Mouse (Mus musculus): ENCODE measurements at regions not wholly inside any gene's neighbourhood (a gene's known extent, or its start where the extent isn't known, plus 50 kb on each side); places are given as distances from the start of the nearest gene placed in this dataset.

- H3K4me3 ChIP-seq: no peak overlapping the region
- no peaks in the 10 kb centered on the region for H3K4me1 ChIP-seq
- H3K36me3 ChIP-seq: no peaks in the 10 kb centered on the region
- no peaks in the 10 kb centered on the region for H3K9me3 ChIP-seq
- 67% methylated on average over 10 of the region's 10 CpGs for WGBS
- H3K27me3 ChIP-seq (replicated peaks): no peaks in the 10 kb centered on the region
- H3K4me2 ChIP-seq (replicated peaks): no peak overlapping the region
- H3K9ac ChIP-seq: no peak overlapping the region
- H3K27ac ChIP-seq: no peak overlapping the region
- no peak for ATAC-seq (ENCODE audit: low FRiP score, low read depth)
Measured at GRCm38 (mm10) chr1:128535537-128536150, 56.4 kb downstream of the Cxcr4 start.

- H3K4me2 ChIP-seq (replicated peaks): no peak overlapping the region
- no peaks in the 10 kb centered on the region for H3K27me3 ChIP-seq (replicated peaks)
- no peak overlapping the region for H3K27ac ChIP-seq
- no peak overlapping the region for H3K9ac ChIP-seq
- ATAC-seq (ENCODE audit: low FRiP score, low read depth): no peak
- H3K9me3 ChIP-seq: no peaks in the 10 kb centered on the region
- WGBS: 3% methylated on average over 4 of the region's 4 CpGs
- H3K36me3 ChIP-seq: no peaks in the 10 kb centered on the region
- no peaks in the 10 kb centered on the region for H3K4me1 ChIP-seq
- H3K4me3 ChIP-seq: no peak overlapping the region
Measured at GRCm38 (mm10) chr1:128532632-128533031, 59.5 kb downstream of the Cxcr4 start.

GRCm38 (mm10) chr1:128529808-128530545, 62.1 kb downstream of the Cxcr4 start:
- Histone ChIP-seq H3K4me3 (no peak overlapping the region), H3K36me3 (no peaks in the 10 kb centered on the region), H3K4me1 (no peaks in the 10 kb centered on the region), H3K27me3 (replicated peaks) (no peaks in the 10 kb centered on the region), H3K4me2 (replicated peaks) (no peak overlapping the region), H3K27ac (no peak overlapping the region), H3K9me3 (no peaks in the 10 kb centered on the region), H3K9ac (no peak overlapping the region)
- 88% methylated on average over 4 of the region's 4 CpGs for WGBS
- ATAC-seq (ENCODE audit: low FRiP score, low read depth): no peak

GRCm38 (mm10) chr1:128519234-128519633, 72.9 kb downstream of the Cxcr4 start:
- Histone ChIP-seq H3K4me3 (no peak overlapping the region), H3K27me3 (replicated peaks) (no peaks in the 10 kb centered on the region), H3K9ac (no peak overlapping the region), H3K36me3 (no peaks in the 10 kb centered on the region), H3K9me3 (no peaks in the 10 kb centered on the region), H3K4me1 (no peaks in the 10 kb centered on the region), H3K27ac (no peak overlapping the region), H3K4me2 (replicated peaks) (no peak overlapping the region)
- WGBS: 93% methylated on average over 4 of the region's 4 CpGs
- no peak for ATAC-seq (ENCODE audit: low FRiP score, low read depth)

GRCm38 (mm10) chr1:128518514-128518913, 73.6 kb downstream of the Cxcr4 start:
- no peak overlapping the region for H3K9ac ChIP-seq
- 96% methylated on average over 5 of the region's 5 CpGs for WGBS
- ATAC-seq (ENCODE audit: low FRiP score, low read depth): no peak
- H3K27ac ChIP-seq: no peak overlapping the region
- H3K36me3 ChIP-seq: no peaks in the 10 kb centered on the region
- H3K4me2 ChIP-seq (replicated peaks): no peak overlapping the region
- no peaks in the 10 kb centered on the region for H3K27me3 ChIP-seq (replicated peaks)
- no peaks in the 10 kb centered on the region for H3K9me3 ChIP-seq
- H3K4me3 ChIP-seq: no peak overlapping the region
- H3K4me1 ChIP-seq: no peaks in the 10 kb centered on the region

GRCm38 (mm10) chr1:128517351-128517750, 74.7 kb downstream of the Cxcr4 start:
- Histone ChIP-seq H3K4me2 (replicated peaks) (no peak overlapping the region), H3K36me3 (no peaks in the 10 kb centered on the region), H3K9me3 (no peaks in the 10 kb centered on the region), H3K9ac (no peak overlapping the region), H3K27me3 (replicated peaks) (no peaks in the 10 kb centered on the region), H3K27ac (no peak overlapping the region), H3K4me1 (no peaks in the 10 kb centered on the region), H3K4me3 (no peak overlapping the region)
- 80% methylated on average over 1 of the region's 1 CpGs for WGBS
- no peak for ATAC-seq (ENCODE audit: low FRiP score, low read depth)

GRCm38 (mm10) chr1:128514327-128514726, 77.8 kb downstream of the Cxcr4 start:
- WGBS: 98% methylated on average over 1 of the region's 1 CpGs
- H3K27ac ChIP-seq: no peak overlapping the region
- H3K9ac ChIP-seq: no peak overlapping the region
- H3K9me3 ChIP-seq: no peaks in the 10 kb centered on the region
- H3K4me1 ChIP-seq: no peaks in the 10 kb centered on the region
- no peak overlapping the region for H3K4me3 ChIP-seq
- no peak for ATAC-seq (ENCODE audit: low FRiP score, low read depth)
- no peaks in the 10 kb centered on the region for H3K27me3 ChIP-seq (replicated peaks)
- H3K4me2 ChIP-seq (replicated peaks): no peak overlapping the region
- no peaks in the 10 kb centered on the region for H3K36me3 ChIP-seq

GRCm38 (mm10) chr1:128513911-128514310, 78.2 kb downstream of the Cxcr4 start:
- 77% methylated on average over 2 of the region's 2 CpGs for WGBS
- H3K9me3 ChIP-seq: no peaks in the 10 kb centered on the region
- no peaks in the 10 kb centered on the region for H3K4me1 ChIP-seq
- no peaks in the 10 kb centered on the region for H3K36me3 ChIP-seq
- ATAC-seq (ENCODE audit: low FRiP score, low read depth): no peak
- no peaks in the 10 kb centered on the region for H3K27me3 ChIP-seq (replicated peaks)
- H3K9ac ChIP-seq: no peak overlapping the region
- H3K27ac ChIP-seq: no peak overlapping the region
- no peak overlapping the region for H3K4me2 ChIP-seq (replicated peaks)
- H3K4me3 ChIP-seq: no peak overlapping the region

GRCm38 (mm10) chr1:128513153-128513552, 78.9 kb downstream of the Cxcr4 start:
- H3K4me2 ChIP-seq (replicated peaks): no peak overlapping the region
- H3K9ac ChIP-seq: no peak overlapping the region
- H3K4me3 ChIP-seq: no peak overlapping the region
- 92% methylated on average over 4 of the region's 4 CpGs for whole genome bisulfite sequencing
- H3K27me3 ChIP-seq (replicated peaks): no peaks in the 10 kb centered on the region
- no peak overlapping the region for H3K27ac ChIP-seq
- H3K36me3 ChIP-seq: no peaks in the 10 kb centered on the region
- H3K9me3 ChIP-seq: no peaks in the 10 kb centered on the region
- no peak for ATAC-seq (ENCODE audit: low FRiP score, low read depth)
- no peaks in the 10 kb centered on the region for H3K4me1 ChIP-seq

GRCm38 (mm10) chr1:128508816-128509461, 83.2 kb downstream of the Cxcr4 start:
- no peak overlapping the region for H3K27ac ChIP-seq
- H3K36me3 ChIP-seq: no peaks in the 10 kb centered on the region
- 91% methylated on average over 2 of the region's 2 CpGs for WGBS
- H3K27me3 ChIP-seq (replicated peaks): no peaks in the 10 kb centered on the region
- 0 out of 2 replicates have a peak, but pooled peaks cover 4% of the 10 kb centered on the region for H3K9me3 ChIP-seq
- no peak overlapping the region for H3K4me3 ChIP-seq
- H3K4me2 ChIP-seq (replicated peaks): no peak overlapping the region
- H3K4me1 ChIP-seq: no peaks in the 10 kb centered on the region
- no peak for ATAC-seq (ENCODE audit: low FRiP score, low read depth)
- H3K9ac ChIP-seq: no peak overlapping the region

- Histone ChIP-seq H3K4me2 (replicated peaks) (no peak overlapping the region), H3K27me3 (replicated peaks) (no peaks in the 10 kb centered on the region), H3K27ac (no peak overlapping the region), H3K4me1 (no peaks in the 10 kb centered on the region), H3K4me3 (no peak overlapping the region), H3K36me3 (no peaks in the 10 kb centered on the region), H3K9ac (no peak overlapping the region), H3K9me3 (0 out of 2 replicates have a peak, but pooled peaks cover 4% of the 10 kb centered on the region)
- 94% methylated on average over 4 of the region's 4 CpGs for WGBS
- ATAC-seq (ENCODE audit: low FRiP score, low read depth): no peak
Measured at GRCm38 (mm10) chr1:128506551-128507313, 85.4 kb downstream of the Cxcr4 start.

- Histone ChIP-seq H3K27ac (no peak overlapping the region), H3K9me3 (0 out of 2 replicates have a peak, but pooled peaks cover 4% of the 10 kb centered on the region), H3K4me2 (replicated peaks) (no peak overlapping the region), H3K4me3 (no peak overlapping the region), H3K9ac (no peak overlapping the region), H3K4me1 (no peaks in the 10 kb centered on the region), H3K36me3 (no peaks in the 10 kb centered on the region), H3K27me3 (replicated peaks) (no peaks in the 10 kb centered on the region)
- WGBS: 65% methylated on average over 4 of the region's 4 CpGs
- no peak for ATAC-seq (ENCODE audit: low FRiP score, low read depth)
Measured at GRCm38 (mm10) chr1:128504371-128504770, 87.2 kb upstream of the Dars start.

All from neural tube, embryonic 12.5 days (tissue).